Mouse (Mus musculus) liver, adult (tissue): ENCODE results near the gene Ptpa.

Experiments used
- GATA4 ChIP-seq: IDR thresholded peaks from 2 replicates; pipeline ENCODE4 v1.6.1; 2014; ENCODE audit warnings: mild to moderate bottlenecking, low read length; ENCODE audit not compliant: insufficient replicate concordance

The Ptpa gene

DNA sequence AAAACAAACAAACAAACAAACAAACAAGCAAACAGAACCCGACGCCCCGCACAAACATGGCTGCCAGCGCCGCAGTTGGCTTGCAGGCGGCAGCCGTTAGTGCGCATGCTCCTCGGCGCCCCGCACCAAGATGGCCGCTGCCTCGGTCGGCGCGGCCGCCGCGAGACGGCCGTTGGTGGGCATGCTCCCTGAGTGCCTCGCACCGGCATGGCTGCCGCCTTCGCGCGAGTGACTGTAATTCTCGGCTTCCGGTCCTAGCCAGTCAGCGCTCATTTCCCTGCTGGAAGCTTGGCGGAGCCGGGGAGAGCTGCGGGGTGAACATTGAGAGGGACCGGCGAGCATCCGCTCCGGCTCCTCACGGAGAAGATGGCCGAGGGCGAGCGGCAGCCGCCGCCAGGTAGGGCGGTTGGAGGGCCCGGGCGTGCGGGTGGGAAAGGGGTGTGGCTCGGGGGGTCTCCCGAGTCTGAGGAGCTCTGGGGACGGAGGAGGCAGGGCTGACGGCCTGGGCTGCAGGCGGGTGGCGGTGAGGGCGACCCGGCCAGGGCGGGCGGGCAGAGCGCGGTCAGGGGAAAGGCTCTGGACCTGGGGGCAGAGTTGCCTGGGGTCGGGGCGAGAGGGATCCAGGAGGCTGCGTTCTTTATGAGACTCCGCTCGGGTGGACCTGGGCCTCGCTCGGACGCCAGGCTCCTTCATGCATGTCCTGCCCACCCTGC is at the start of gene Ptpa:
Gene Ptpa, plus strand, starts transcription at position 104 of the 713 bp plus-strand sequence.
- TF ChIP-seq GATA4 = no peak

DNA sequence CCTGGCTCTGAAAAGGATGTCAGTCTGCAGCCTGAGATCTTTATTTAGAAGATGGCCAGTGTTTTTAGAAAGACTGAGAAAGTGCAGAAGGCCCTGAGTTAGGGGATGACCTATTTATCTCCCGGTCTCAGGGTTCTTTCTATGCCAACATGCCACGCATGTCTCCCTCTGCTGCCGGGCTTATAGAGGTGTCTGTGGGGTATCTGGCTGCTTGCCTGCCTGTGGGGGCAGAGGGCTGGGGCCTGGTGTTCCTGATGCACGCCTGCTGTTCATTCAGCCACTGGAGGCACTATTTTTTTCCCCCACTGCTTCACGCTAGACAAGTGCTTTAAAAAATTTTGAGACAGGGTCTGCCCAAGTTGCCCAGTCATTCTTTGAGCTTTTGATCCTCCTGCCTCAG is 49.6 kb upstream of the Ptpa start:
- TF ChIP-seq GATA4 = no peak

DNA sequence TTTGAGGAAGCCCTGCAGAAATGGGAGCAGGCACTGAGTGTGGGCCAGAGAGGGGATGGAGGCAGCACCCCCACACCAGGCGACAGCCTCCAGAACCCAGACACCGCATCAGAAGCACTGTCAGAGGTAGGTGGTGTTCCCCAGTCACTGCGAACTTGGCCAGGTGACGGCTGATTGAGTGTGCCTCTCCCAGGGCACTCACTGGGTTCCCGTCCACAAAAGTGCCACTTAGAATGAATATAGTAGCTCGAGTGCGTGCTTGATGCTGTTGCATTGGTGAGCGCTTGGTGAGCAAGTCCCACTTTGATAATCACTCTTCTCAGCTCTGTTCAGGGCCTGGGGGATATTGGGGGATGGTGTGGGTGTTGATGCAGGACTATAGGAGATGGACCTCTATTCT is 44.3 kb upstream of the Ptpa start:
- TF ChIP-seq GATA4 = no peak

DNA sequence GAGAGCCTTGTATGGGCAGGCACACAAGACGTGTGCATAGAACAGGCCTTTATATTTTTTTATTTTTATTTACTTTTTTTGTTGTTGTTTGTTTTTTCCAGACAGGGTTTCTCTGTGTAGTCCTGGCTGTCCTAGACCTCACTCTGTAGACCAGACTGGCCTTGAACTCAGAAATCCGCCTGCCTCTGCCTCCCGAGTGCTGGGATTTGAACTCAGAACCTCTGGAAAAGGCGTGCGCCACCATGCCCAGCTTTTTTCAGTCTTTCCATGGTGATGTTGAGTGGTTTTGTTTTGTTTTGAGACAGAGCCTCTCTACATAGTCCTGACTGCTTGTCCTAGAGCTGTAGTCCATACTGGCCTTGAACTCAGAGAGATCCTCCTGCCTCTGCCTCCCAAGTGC is 43.1 kb upstream of the Ptpa start:
- TF ChIP-seq GATA4 = no peak

DNA sequence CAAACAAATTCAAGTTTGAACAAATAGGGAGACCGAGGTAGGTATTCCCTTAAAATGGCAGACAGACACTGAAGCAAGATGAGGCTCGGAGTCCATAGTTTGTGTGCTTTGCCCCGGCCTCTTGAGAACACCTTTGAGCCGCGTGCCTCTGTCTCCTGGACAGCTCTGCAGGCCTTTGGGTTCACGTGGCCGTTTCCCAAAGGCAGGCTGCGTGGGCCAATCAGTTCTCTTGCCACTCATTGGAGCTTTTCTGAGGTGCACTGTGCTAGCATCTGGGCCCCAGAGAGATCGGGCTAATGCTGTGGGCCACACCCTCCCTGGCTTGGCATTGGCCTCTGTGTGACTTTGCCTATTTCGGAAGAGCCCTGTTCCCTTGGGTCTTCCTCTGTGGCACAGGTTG is 39.9 kb upstream of the Ptpa start:
- no peak for TF ChIP-seq GATA4

DNA sequence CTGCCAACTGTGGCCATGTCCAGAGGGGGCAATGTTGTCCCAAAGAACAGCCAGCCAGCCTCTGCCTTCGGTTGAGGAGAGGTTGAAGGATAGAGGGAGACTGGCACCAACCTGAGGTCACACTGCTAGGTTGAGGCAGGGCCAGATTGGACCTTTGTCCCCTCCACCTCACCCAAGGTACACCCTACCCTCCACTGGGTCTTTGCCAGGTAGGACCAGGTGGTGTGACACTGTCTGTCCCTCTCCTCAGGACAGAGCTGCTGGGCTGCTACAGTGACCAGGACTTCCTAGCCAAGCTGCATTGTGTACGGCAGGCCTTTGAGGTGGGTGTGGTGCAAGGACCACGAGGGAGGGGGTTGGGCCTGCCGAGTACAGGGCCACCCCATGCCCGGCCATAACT is 38.1 kb upstream of the Ptpa start:
- no peak for TF ChIP-seq GATA4

DNA sequence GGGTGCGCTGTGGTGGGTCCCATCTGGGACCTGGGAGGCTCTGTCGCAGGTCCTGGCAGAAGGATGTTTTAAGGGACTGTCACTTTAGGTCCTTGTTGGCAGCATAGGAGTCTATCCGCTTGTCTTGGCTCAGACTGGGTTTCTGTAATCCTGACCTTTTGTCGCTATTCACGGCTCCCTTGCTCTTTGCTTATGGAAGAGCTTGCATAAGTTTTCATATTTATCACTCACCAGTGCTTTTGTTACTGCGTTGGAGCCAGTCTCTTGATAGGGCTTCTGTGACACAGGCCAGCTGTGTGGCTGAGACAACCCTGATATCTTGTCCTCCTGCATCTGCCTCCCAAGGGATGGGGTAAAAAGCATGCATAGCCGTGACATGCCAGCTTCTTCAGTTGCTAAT is 36.5 kb upstream of the Ptpa start:
- no peak for TF ChIP-seq GATA4

DNA sequence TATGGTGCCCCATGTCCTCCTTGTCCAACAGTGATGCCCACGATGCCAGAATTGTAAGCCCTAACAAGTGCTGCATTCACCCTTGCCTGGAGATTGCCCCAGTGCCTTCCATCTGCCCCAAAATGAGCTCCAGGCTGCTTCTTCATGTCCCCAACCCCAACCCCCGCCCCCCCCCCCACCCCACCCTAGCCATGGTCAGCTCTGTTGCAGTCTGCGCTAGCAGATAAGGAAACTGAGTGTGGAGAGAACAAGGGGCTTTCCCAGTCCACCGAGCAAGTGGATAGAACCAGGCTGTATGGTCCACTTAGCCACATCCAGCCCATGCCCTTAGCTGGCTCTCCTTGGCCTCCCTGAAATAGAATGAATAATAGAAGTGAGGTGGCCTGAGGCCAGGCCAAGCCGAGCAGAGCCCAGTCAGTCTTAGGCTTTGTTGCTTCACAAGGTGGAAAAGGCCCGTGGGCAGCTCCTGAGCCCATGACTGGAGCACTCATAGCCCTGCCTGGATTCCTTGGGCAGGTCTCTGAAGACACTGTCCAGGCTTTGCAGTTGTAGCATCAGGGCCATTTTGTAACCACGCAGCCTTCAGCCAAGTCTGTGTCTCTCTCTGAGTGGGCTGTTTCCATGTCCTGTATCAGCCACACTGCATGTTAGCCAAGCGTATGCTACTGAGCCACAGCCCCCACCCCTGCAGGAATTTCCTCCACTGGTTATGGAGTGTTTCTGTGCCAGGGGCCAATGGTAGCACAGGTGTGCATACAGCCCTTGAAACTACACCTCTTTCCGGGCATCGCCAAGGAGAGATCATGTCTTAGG is 35.1 kb upstream of the Ptpa start:
- TF ChIP-seq GATA4 = no peak

DNA sequence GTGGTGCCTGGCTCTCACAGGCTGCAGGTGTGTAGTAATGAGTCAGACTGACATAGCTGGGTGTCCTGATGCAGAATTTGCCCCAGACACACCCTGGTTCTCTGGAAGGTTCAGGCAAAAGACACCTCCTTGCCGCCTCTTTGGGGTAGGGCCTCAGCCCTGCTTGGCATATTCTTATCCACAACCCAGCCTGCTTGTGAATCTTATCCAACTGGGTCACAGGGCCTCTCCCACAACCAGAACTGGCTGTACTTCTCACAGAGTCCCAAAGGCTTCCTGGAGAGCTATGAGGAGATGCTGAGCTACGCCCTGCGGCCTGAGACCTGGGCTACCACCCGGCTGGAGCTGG is 34.5 kb upstream of the Ptpa start:
- TF ChIP-seq GATA4 = no peak

DNA sequence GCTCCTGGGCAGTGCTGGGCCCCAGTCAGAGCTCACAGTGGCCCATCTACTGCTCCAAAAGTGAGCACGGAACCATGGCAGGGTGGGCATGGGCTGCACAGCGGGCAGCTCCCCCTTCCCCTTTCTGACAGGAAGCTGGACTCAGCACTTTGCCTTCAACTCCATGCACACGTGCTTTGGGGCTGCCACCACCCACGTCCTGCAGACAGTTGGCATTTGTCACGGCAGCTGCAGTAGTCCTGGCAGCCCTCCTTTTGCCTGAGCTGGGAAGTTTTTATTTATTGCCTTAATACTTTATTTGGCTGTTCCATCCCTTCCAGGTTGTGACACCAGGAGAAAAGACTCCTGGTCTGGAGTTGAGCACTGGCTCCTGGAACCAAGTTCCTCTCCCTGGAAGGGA is 31.0 kb upstream of the Ptpa start:
- TF ChIP-seq GATA4 = no peak

DNA sequence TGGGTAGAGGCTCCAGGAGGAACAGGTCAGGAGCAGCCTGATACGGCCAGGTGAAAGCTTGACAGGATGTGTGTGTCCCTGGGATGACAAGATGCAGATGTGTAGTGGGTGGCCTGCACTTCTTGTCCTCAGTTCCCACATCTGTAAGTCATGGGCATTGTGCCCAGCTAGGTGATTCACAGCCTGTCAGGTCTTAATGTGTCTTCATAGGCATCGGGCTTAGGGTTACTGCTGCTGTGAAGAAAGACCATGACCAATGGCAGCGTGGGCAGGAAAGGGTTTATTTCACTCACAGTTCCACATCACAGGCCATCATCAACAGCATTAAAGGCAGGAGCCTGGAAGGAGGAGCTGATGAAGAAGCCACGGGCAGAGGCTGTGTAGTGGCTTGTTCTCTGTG is 30.2 kb upstream of the Ptpa start:
- no peak for TF ChIP-seq GATA4

DNA sequence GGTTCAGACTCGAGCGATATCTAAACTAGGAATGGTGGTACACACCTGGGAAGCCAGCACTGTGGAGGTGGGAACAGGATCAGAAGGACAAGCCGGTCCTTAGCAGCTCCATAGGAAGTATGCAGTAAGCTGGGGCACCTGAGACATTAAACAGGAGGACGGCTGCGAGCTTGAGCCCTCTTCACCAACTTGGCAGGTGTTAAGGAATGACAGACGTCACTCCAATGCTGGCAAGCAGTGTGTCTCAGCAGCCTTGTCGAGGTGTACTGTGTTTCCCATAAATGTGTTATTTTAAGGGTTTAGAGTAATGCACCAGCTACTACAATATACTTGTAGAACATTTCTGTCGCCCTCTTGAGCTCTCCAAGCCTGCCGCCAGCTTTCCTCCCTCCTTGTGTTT is 28.9 kb upstream of the Ptpa start:
- TF ChIP-seq GATA4 = no peak

DNA sequence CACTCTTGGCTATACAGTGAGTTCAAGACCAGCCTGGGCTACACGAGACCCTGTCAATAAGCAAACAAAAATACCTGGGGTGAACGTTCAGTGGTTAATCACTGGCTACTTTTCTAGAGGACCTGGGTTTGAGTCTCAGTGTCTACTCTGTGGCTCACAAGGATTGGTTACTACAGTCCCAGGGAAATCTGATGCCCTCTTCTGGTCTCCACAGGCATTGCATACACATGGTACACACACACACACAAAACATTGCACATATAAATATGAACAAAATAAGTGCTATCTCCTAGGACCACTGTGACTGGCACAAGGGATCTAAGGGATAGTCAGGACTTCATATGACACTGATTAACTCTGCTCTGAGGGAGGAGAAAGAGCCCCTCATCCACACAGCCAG is 26.8 kb upstream of the Ptpa start:
- TF ChIP-seq GATA4 = no peak

DNA sequence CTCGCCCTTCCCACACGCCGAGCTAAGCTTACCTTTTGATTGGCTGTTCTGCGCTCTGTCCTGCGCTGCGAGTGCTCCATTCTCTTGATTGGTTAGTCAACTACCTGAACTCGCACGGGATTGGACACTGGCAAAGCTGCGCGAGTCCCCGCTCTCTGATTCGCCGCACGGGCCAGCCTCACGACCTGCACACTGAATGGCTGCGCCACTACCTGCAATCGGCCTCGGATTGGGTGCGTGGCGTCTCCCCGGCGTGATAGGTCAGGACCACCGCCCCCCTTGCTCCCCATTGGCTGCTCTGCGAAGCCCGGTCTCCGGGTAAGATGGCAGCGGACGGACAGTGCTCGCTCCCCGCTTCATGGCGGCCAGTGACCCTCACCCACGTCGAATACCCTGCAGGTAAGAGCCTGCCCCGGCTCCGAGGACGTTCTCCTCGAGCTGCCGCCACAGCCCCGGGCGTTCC is 23.7 kb upstream of the Ptpa start, which contains the start of gene Dolpp1:
Gene Dolpp1, plus strand, starts transcription at position 141 of the 463 bp plus-strand sequence.
- no peak for TF ChIP-seq GATA4

DNA sequence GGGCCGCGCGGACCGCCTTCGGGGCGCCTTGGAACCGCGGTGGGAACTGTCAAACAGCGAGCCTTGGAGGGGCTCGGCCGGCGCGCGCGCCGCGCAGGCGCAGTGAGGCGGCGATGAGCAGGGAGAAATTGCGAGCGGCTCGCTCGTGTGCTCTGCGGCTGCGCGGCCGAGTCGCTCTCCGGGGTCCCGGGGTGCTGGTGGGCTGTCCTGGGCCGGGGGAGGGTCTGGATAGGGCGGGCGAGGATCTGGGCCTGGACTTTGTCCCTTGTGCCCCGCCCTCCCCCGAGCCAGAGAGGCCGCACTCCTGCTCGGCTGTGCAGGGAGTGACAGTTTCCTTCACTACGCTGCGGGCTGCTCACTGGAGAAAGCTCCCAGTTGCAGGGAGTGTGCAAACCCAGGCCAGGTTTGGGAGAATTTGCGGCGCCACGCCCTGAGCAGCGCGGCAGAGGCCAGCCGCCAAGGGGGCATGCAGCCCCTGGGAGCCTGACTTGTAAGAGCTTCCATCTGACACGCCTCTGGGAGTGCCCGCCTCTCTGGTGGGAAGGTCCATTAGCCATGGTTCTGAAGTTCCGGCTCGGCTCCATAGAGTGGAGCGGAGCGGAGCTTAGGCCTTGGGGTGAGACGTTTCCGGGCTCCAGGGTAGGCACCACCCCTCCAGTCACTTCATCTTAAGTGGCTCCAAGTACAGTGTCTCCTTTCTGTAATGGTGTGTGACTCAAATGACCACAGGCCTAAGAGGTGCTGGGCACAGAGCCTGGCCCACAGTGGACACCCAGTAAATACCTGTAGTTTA is 23.1 kb upstream of the Ptpa start:
- no peak for TF ChIP-seq GATA4

DNA sequence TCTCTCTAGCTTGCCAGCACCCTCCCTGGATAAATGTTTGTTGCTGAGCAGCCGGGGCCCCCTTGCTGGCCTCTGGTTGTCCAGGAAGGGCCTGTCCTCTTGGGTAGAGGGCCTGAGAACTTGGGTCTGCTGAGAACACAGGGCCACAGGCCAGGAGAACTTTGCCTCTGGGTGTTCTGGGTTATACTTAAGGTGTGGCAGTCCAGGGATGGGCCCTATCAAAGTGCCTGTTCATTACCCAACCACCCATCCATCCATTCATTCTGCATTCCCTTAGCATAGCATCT is 22.5 kb upstream of the Ptpa start:
- no peak for TF ChIP-seq GATA4
